Mouse (Mus musculus): ENCODE data around the gene Hoxa13. TPM values are rescaled to one million over a fixed set of nuclear protein-coding genes. Genes with fewer than 3 reads are reported as not detected.

The Hoxa13 gene
- polyA plus RNA-seq, 1 experiment from 2014 or later, result not detected

DNA sequence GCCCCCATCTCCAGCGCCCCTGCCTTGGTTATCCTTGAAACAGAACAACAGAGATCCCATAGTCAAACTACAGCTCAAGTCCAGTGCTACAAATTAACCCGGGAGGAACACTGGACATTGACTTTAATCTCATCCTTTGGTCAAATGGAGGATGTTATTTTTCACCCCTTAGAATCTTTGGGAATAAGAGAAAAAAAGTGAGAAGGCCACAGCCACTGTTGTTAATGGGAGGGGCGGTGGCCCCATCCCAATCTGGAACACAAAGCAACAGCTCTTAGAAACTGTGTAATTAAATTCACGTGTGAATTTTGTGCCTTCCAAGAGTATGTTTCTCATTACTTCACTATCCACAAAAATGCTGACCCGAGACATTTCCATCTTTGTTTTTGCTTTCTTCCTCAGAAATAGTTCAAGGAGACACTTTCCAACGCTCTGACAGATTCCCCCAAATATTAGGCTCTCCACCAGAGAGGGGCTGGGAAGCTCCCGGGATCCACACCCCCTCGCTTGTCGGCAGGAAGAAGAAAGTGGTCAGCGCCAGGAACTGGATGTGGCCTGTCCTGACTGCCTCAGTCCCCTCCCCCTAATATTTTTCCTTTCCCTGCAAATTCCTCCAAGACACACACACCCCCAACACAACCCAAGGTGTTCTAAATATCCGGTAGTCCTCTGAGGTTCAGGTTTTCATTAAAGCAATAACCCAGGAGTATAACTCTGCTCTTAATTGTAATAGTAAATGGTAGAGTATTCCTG, 33.0 kb downstream of the Hoxa13 start:
- H3K9me3 ChIP-seq, result no peaks in the 10 kb centered on the region
- H3K4me3 ChIP-seq, result no peak overlapping the region
- no peak overlapping the region for H3K27ac ChIP-seq
- H3K4me1 ChIP-seq, result no peaks in the 10 kb centered on the region
- H3K36me3 ChIP-seq (replicated peaks), result no peaks in the 10 kb centered on the region
- WGBS, result 3% methylated on average over 11 of the region's 11 CpGs
- no peak for ATAC-seq (replicated peaks)
- no peak overlapping the region for H3K4me2 ChIP-seq
- H3K9ac ChIP-seq, result no peak overlapping the region
- peaks cover 93% of the 10 kb centered on the region for H3K27me3 ChIP-seq (replicated peaks)

GRCm38 (mm10) chr6:52226569-52227257, 34.0 kb downstream of the Hoxa13 start:
- 4% methylated on average over 26 of the region's 26 CpGs for WGBS
- H3K4me2 ChIP-seq, result no peak overlapping the region
- no peaks in the 10 kb centered on the region for H3K36me3 ChIP-seq (replicated peaks)
- H3K4me1 ChIP-seq, result 0 out of 2 replicates have a peak, but pooled peaks cover 1% of the 10 kb centered on the region
- peaks cover 93% of the 10 kb centered on the region for H3K27me3 ChIP-seq (replicated peaks)
- H3K9me3 ChIP-seq, result no peaks in the 10 kb centered on the region
- no peak overlapping the region for H3K9ac ChIP-seq
- H3K27ac ChIP-seq, result no peak overlapping the region
- no peak for ATAC-seq (replicated peaks)
- no peak overlapping the region for H3K4me3 ChIP-seq

DNA sequence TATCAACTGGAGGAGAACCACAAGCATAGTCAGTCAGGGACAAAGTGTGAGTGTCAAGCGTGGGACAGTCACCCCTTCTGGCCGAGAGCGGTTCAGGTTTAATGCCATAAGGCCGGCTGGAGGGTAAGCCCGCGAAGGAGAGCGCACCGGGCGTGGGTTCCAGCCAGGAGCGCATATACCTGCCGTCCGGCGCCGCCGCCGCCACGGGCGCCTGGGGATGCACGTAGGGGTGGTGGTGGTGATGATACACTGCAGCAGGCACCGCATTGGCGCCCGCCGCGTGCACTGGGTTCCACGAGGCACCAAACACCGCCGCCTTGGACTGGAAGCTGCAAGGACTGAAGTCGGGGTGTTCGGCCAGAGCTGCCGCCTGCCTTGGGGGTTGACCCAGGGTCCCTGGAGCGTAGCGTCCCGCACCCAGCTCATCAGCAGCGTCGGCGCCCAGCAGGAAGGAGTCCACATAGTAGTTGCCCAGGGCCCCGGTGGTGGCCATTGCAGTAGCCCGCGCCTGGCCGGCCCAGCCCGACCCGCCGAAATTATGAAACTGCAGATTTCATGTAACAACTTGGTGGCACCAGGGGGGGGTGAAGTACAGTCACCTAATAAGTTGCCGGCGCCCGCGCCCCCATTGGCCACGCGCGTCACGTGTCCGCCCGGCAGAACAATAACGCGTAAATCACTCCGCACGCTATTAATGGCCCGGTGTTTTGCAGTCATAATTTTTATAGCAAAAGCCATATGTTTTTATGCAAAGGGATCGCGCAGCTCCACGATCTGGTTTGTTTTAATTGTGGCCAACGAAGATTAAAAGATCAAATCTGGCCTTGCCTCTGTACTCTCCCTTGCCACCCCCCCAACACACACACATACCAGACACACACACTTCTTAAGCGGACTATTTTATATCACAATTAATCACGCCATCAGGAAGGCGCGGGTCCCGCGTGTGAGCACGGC, 34.8 kb downstream of the Hoxa13 start:
- H3K36me3 ChIP-seq (replicated peaks), result no peaks in the 10 kb centered on the region
- WGBS, result 3% methylated on average over 67 of the region's 69 CpGs
- no peak overlapping the region for H3K4me2 ChIP-seq
- H3K27me3 ChIP-seq (replicated peaks), result peaks cover 97% of the 10 kb centered on the region
- H3K9ac ChIP-seq, result no peak overlapping the region
- H3K9me3 ChIP-seq, result no peaks in the 10 kb centered on the region
- ATAC-seq (replicated peaks), result no peak
- no peak overlapping the region for H3K27ac ChIP-seq
- no peak overlapping the region for H3K4me3 ChIP-seq
- peaks cover 6% of the 10 kb centered on the region; the same call in 1 of the 2 replicates for H3K4me1 ChIP-seq

DNA sequence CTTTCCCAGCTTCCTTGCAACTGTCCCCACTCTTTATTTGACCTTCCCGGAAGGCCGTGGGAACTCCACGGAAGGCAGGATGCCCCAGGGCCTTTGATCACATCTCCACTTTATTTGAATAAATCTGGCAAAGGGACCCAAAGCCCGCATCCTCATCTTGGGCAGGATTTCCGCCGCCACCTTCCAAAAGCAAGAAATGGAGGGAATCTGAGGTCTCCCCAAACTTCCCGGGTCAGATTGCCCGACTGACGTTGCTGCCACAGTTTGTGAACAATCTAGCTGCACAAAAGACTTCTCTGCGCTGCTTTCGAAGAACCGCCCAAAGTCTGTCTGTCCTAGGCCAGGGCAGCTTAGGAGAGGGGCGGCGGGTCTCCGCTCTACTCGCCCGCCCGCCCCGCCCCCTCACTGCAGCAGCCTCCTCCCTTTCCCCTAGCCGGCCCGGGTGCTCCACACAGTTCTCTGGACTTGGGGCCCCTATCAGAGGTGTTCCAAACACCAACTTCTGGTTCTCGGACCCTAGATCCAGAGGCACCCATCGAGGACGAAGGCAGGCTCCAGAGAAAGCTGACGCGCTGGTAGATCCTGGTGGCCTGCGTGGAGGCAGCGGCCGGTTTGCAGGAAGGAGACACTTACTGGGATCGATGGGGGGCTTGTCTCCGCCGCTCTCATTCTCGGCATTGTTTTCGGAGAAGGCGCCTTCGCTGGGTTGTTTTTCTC, 35.6 kb downstream of the Hoxa13 start:
- under 1% methylated on average over 36 of the region's 36 CpGs for WGBS
- H3K27ac ChIP-seq, result no peak overlapping the region
- H3K9me3 ChIP-seq, result no peaks in the 10 kb centered on the region
- H3K4me2 ChIP-seq, result no peak overlapping the region
- no peak for ATAC-seq (replicated peaks)
- H3K36me3 ChIP-seq (replicated peaks), result no peaks in the 10 kb centered on the region
- no peak overlapping the region for H3K4me3 ChIP-seq
- H3K9ac ChIP-seq, result no peak overlapping the region
- peaks cover 6% of the 10 kb centered on the region; the same call in 1 of the 2 replicates for H3K4me1 ChIP-seq
- peaks cover 97% of the 10 kb centered on the region for H3K27me3 ChIP-seq (replicated peaks)

GRCm38 (mm10) chr6:52223939-52224760, 36.5 kb downstream of the Hoxa13 start:
- no peak overlapping the region for H3K27ac ChIP-seq
- H3K36me3 ChIP-seq (replicated peaks), result no peaks in the 10 kb centered on the region
- H3K4me3 ChIP-seq, result no peak overlapping the region
- H3K4me1 ChIP-seq, result peaks cover 6% of the 10 kb centered on the region; the same call in 1 of the 2 replicates
- WGBS, result 2% methylated on average over 24 of the region's 24 CpGs
- ATAC-seq (replicated peaks), result no peak
- no peaks in the 10 kb centered on the region for H3K9me3 ChIP-seq
- no peak overlapping the region for H3K4me2 ChIP-seq
- H3K9ac ChIP-seq, result no peak overlapping the region
- peaks cover 97% of the 10 kb centered on the region for H3K27me3 ChIP-seq (replicated peaks)

DNA sequence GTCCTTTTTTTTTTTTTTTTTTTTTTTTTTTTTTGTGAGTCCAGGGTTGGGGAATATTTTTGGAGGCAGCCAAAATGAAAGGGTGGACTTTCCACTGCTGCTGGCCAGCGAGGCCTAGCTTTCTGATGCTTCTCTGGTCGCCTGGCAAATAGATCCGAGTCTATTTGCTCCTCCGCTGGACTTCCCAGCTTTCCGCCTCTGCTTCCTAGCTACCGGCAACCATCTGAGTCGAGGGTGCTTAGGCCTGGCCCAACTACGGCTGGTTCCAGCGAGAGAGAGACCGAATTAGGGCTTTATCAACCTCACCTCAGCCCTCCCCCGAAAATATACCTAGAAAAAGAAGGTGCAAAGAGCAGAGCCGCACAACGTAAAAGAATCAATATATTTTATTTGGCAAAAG, 38.0 kb downstream of the Hoxa13 start:
- Histone ChIP-seq H3K4me2 (no peak overlapping the region), H3K9ac (no peak overlapping the region), H3K4me3 (no peak overlapping the region), H3K4me1 (peaks cover 6% of the 10 kb centered on the region; the same call in 1 of the 2 replicates), H3K36me3 (replicated peaks) (no peaks in the 10 kb centered on the region), H3K9me3 (no peaks in the 10 kb centered on the region), H3K27ac (no peak overlapping the region), H3K27me3 (replicated peaks) (peaks cover 98% of the 10 kb centered on the region)
- WGBS, result 10% methylated on average over 13 of the region's 13 CpGs
- ATAC-seq (replicated peaks), result no peak

DNA sequence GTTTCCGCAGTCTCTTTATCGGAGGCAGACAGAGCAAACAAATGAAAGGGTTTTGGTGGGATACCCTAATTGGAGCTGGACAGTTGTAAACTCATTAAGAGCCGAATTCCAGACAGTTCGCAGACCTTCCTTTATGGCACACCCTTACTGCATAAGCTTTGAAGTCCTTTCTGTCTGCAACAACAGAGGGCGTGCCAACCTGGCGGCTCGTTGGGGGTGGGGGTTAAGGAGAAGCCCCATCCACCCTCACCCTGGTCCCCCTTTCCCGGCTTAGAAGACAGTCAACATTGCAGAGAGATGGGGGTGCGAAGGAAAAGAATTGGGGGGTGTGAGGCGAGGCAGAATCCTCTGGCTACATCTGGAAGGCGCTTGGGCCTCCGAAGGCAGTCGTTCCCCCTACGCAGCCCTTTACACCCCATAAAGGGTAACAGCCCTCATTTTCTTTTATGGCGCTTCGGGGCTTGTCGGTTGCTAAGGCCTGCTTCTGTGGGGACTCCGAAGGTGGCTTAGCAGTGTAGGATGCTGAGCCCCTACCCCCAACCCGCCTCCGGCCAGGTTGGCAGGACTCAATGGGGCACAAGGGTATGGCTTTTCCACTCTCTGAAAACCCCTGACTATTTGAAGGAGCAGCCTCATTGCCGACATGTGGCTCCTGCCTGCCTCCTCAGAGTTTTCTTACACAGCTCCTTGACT, 38.5 kb downstream of the Hoxa13 start:
- Histone ChIP-seq H3K4me2 (no peak overlapping the region; the same call in 1 of the 2 replicates), H3K36me3 (replicated peaks) (no peaks in the 10 kb centered on the region), H3K4me3 (peak overlapping the region; percentile 48; the same call in 1 of the 2 replicates), H3K9me3 (no peaks in the 10 kb centered on the region), H3K27ac (no peak overlapping the region), H3K27me3 (replicated peaks) (peaks cover 98% of the 10 kb centered on the region), H3K9ac (no peak overlapping the region), H3K4me1 (peaks cover 12% of the 10 kb centered on the region)
- 6% methylated on average over 21 of the region's 21 CpGs for WGBS
- peak; percentile 59 for ATAC-seq (replicated peaks)

DNA sequence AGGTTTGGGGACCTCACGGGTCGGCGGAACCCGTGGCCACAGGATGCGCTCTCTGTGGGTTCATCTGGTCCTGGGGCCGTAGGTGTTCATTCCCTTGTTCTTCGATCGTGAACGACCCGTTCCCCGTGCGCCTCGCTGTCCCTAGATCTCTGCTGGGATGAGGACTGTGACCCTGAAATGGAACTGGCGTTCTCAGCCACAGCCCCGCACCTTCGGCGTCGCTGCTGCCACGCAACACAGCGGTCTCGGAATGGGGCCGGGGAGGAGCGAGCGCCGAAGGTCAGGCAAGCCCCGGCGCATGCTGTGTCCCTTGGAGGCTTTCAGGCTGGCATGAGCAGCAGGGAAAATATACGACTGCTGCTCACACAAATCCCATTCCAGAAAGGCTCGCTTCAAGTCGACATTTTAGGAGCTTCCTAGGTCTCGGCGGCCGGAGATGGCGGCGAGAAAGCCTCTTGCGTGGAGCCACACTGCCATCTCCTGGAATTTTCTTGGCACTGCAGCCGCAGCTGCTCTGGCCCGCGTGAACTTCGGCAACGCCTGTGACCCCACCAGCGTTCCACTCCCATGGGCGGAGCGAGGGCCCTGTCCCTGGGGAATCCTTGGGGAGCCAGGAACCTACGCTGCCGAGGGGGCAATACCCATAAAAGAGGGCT, 39.2 kb downstream of the Hoxa13 start, which contains the start of gene Hoxa7:
Hoxa7 (minus strand) TSS at position 518 of the 656 bp plus-strand sequence.
- H3K9ac ChIP-seq, result peak within 1 kb of the TSS; percentile 35
- ATAC-seq (replicated peaks), result peak; percentile 73
- H3K27ac ChIP-seq, result no peak within 1 kb of the TSS
- H3K9me3 ChIP-seq, result no peaks in the 10 kb centered on the region
- under 1% methylated on average over 46 of the region's 46 CpGs for WGBS
- peaks cover 17% of the 10 kb centered on the region for H3K4me1 ChIP-seq
- peak within 1 kb of the TSS; percentile 48 for H3K4me3 ChIP-seq
- no peaks in the 10 kb centered on the region for H3K36me3 ChIP-seq (replicated peaks)
- peaks cover 98% of the 10 kb centered on the region for H3K27me3 ChIP-seq (replicated peaks)
- H3K4me2 ChIP-seq, result peak within 1 kb of the TSS; percentile 88

DNA sequence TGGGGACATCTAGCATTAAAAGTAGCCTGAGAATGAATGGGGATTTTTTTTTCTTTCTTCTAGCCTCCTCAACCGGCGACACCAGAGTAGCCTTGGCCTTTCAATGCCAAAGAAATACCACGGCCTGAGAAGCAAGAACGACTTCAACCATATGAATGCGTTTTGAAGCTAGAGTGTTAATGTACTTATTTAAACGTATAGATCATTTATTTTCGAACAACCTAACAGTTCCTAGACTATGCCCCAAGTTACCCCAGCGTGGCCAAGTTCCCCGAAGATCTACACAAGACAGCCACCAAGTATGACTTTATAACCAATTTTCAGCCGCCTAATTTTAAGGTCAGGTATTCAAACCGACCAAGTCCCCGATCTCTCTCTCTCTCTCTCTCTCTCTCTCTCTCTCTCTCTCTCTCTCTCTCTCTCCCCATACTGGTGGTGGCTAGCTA, 39.8 kb downstream of the Hoxa13 start:
- ATAC-seq (replicated peaks), result no peak
- no peaks in the 10 kb centered on the region for H3K36me3 ChIP-seq (replicated peaks)
- WGBS, result 7% methylated on average over 12 of the region's 12 CpGs
- peak overlapping the region; percentile 88 for H3K4me2 ChIP-seq
- peaks cover 98% of the 10 kb centered on the region for H3K27me3 ChIP-seq (replicated peaks)
- H3K9ac ChIP-seq, result no peak overlapping the region
- peak overlapping the region; percentile 48; the same call in 1 of the 2 replicates for H3K4me3 ChIP-seq
- H3K4me1 ChIP-seq, result peaks cover 17% of the 10 kb centered on the region
- H3K9me3 ChIP-seq, result no peaks in the 10 kb centered on the region
- H3K27ac ChIP-seq, result no peak overlapping the region
